Mouse (Mus musculus) MEL (cell line): ENCODE measurements around the gene Urod.

Experiments
- CTCF ChIP-seq, 3 experiments: IDR thresholded peaks in 2 of 3; conservative IDR thresholded peaks in 1 of 3; 2 replicates each; pipeline ENCODE4 v1.5.1; 2011 to 2012; ENCODE audit warnings: low read length in 3 of 3, low read depth in 2 of 3, mild to moderate bottlenecking in 2 of 3, improper control_type of control experiment in 1 of 3, inconsistent platforms in 1 of 3, mixed read lengths in 1 of 3, moderate library complexity in 1 of 3; ENCODE audit not compliant: control insufficient read depth in 1 of 3, insufficient read depth in 1 of 3, poor library complexity in 1 of 3, severe bottlenecking in 1 of 3
- ETS1 ChIP-seq: IDR thresholded peaks from 2 replicates; pipeline ENCODE4 v1.6.1; 2012; ENCODE audit warnings: low read depth, mild to moderate bottlenecking, inconsistent platforms, low read length, improper control_type of control experiment, moderate library complexity
- POLR2A ChIP-seq, 2 experiments: IDR thresholded peaks; 2 replicates each; pipeline ENCODE4 v1.6.1; 2011 to 2012; ENCODE audit warnings: low read length in 2 of 2, mild to moderate bottlenecking in 2 of 2, control low read depth in 1 of 2, improper control_type of control experiment in 1 of 2, low read depth in 1 of 2, moderate library complexity in 1 of 2; ENCODE audit not compliant: control insufficient read depth in 1 of 2, insufficient read depth in 1 of 2, poor library complexity in 1 of 2
- RAD21 ChIP-seq: IDR thresholded peaks from 2 replicates; pipeline ENCODE4 v1.6.1; 2011; ENCODE audit warnings: mild to moderate bottlenecking, low read depth, low read length, improper control_type of control experiment
- USF1 ChIP-seq: IDR thresholded peaks from 2 replicates; pipeline ENCODE4 v1.6.1; 2014; ENCODE audit warnings: low read depth, mild to moderate bottlenecking, inconsistent platforms, low read length, improper control_type of control experiment, moderate library complexity
- ZMIZ1 ChIP-seq: IDR thresholded peaks from 2 replicates; pipeline ENCODE4 v1.6.1; 2012; ENCODE audit warnings: low read depth, mild to moderate bottlenecking, inconsistent platforms, low read length, improper control_type of control experiment, moderate library complexity

DNA sequence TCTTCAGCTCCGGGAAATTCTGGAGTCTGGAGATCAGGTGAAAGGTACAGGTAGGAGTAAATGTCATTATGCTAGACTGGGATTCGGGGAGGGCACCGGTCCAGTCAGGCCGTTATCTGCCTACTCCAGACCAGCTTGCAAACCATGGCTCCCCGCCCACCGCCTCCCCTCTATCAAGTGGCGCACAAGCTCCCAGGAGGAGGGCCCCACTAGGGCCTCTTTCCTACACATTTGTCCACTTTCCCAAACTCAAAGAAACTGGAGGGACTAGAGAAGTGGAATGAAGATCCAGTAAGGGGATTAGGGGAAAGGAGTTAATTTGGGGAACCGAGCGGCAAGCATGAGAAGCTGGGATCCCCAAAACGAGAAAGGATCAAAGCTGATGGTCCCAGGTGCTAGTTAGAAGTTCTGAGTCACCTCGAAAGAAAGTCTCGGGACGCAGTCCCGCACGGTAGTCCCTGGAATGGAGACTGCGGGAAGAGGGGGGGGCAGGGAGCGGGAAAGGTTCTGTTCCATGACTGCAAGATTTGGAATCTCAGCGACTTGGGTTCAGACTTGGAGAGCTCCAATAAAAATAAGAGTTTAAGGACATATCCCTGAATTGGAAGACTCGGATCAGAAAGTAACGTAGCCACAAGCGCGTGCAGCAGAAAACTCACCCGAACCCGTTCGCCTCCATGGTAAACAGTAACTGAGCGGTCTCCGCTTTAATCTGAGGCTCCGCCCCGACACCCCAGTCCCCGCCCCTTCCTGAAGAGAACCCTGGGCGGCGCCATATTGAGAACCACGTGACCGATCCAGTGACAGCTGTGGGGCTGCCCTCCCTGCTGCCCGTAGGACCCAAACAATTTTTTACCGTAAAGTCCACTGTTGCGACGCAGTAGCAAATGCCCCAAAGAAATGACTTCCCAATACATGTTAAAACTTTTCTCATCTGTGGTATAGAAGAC lies at the start of gene Urod:
- no peak for TF ChIP-seq CTCF (IDR thresholded peaks at IDR 0.05 in 2 of 3, conservative IDR thresholded peaks at IDR 0.05 in 1 of 3; ENCODE audit: control insufficient read depth in 1 of 3, insufficient read depth in 1 of 3, low read depth in 2 of 3, low read length in 3 of 3, poor library complexity in 1 of 3, severe bottlenecking in 1 of 3)
- TF ChIP-seq ZMIZ1, result peak; percentile 26; the same call in 1 of the 2 replicates
- peak in 1 of 2 experiments; percentile 88; a peak in 2 of 4 replicates for TF ChIP-seq POLR2A (IDR thresholded peaks at IDR 0.05; ENCODE audit: control insufficient read depth in 1 of 2, insufficient read depth in 1 of 2, low read depth in 1 of 2, low read length in 2 of 2, poor library complexity in 1 of 2)
- TF ChIP-seq RAD21, result no peak
- TF ChIP-seq USF1, result peak; percentile 99
- TF ChIP-seq ETS1, result peak; percentile 55; the same call in 1 of the 2 replicates
